Mouse (Mus musculus) lung, adult 2 months (tissue): ENCODE results near the gene Padi6. TPM values are rescaled to one million over a fixed set of nuclear protein-coding genes. Genes with fewer than 3 reads are reported as not detected.

Experiments used
- DNase-seq: peaks from one replicate; pipeline ENCODE4 v3.0.0; 2022
- H3K4me1 ChIP-seq: fragments of 200-500 bp; 2 replicates; pipeline ENCODE4 v1.6.1; 2011; ENCODE audit warnings: low read length; ENCODE audit not compliant: control insufficient read depth, insufficient read depth
- H3K4me3 ChIP-seq: fragments of 200-500 bp; replicated peaks from 2 replicates; pipeline ENCODE3; 2011; ENCODE audit warnings: low read depth, mild to moderate bottlenecking, control low read depth, low read length; ENCODE audit errors: extremely low read depth
- CTCF ChIP-seq: fragments of 200-500 bp; IDR thresholded peaks from 2 replicates; pipeline ENCODE4 v1.5.1; 2011; ENCODE audit warnings: mild to moderate bottlenecking, low read length, control low read depth; ENCODE audit not compliant: insufficient read depth
- POLR2A ChIP-seq: fragments of 200-500 bp; IDR thresholded peaks from 2 replicates; pipeline ENCODE4 v1.6.1; 2011; ENCODE audit warnings: low read depth, mild to moderate bottlenecking, control low read depth, low read length, borderline replicate concordance; ENCODE audit errors: extremely low read depth
- WGBS: fragments of 180-500 bp; shearing (Covaris S2); methylation state at CpG from one replicate; pipeline ENCODE4 v1.1.7; 2018; 5-methylcytosine and 5-hydroxymethylcytosine counted together
- polyA plus RNA-seq: library from polyadenylated mRNA; depleted of rRNA; stranded (reverse); fragments of >200 nt; gene quantifications from 2 replicates; pipeline ENCODE4 v1.2.3, GENCODE M21; 2012

Padi6 gene
- polyA plus RNA-seq, 1 experiment = not detected

DNA sequence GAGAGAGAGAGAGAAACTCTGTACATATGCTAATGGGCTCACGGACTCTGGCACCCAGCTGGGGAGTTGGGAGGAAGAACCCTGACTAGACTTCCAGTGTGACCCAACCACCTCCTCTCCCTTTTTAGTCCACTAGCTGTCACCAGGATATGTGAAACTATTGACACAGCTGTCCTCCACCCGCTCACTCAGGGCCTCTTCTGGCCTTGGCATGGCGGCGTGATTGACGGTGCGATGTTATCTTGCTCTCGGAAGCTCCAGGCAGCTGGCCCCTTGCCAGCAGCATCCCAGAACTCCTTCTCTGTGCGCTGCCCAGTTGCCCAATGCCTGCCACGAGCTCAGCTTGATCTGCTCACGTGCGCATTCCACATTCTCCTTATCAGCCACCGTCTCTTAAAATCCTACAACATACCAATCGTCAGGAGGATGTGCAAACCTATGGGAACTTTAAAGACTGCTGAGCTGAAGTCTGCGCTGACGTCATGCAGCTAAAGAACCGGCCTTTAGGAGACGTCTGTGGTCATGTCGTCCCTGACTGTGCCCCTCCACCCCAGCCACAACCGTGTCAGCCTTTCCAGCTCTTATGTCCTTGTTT is 37.5 kb upstream of the Padi6 start:
- Histone ChIP-seq H3K4me3 (no peak overlapping the region), H3K4me1 (no peaks in the 10 kb centered on the region)
- no peak for TF ChIP-seq POLR2A
- TF ChIP-seq CTCF = no peak
- 17% methylated on average over 19 of the region's 19 CpGs for WGBS
- DNase-seq = no peak

DNA sequence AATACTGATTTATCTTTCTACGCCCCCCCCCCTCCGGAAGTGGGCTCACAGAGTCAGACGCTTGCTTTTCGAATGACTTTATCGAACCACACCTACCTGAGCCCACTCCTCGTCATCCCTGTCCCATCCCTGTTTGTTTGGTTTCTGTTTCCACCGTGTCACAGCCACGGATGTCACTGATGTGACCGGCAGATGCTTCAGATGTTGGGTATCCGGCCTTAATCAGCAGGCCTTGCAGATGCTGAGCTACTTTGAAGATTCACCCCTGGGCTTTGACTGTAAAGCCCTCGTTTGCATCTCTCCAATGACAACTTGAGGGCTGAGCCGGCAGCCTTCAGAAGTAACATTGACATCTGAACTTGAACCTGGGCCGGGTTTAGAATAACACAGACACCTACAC is 34.2 kb upstream of the Padi6 start:
- 59% methylated on average over 13 of the region's 13 CpGs for WGBS
- Histone ChIP-seq H3K4me1 (no peaks in the 10 kb centered on the region), H3K4me3 (no peak overlapping the region)
- TF ChIP-seq CTCF (no peak), POLR2A (no peak)
- no peak for DNase-seq

DNA sequence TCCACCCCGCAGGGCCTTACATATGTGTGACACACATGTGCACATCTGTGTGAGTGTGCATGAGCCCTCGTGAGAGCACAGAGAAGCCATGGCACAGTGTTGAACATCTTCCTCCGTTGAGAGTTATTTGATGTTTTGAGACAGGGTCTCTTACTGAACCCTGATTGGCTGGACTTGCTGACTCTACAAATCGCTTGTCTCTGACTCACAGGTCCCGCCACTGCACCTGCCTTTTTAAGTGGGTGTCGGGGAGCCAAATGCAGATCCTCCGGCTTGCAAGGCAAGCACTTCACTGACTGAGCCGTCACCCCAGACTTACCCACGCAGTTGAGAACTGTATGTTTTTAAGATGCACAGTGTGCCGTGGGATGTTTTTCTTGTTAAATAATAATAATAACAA is 33.4 kb upstream of the Padi6 start:
- H3K4me3 ChIP-seq = no peak overlapping the region
- no peaks in the 10 kb centered on the region for H3K4me1 ChIP-seq
- WGBS = 75% methylated on average over 10 of the region's 10 CpGs
- no peak for DNase-seq
- TF ChIP-seq CTCF = no peak
- no peak for TF ChIP-seq POLR2A

DNA sequence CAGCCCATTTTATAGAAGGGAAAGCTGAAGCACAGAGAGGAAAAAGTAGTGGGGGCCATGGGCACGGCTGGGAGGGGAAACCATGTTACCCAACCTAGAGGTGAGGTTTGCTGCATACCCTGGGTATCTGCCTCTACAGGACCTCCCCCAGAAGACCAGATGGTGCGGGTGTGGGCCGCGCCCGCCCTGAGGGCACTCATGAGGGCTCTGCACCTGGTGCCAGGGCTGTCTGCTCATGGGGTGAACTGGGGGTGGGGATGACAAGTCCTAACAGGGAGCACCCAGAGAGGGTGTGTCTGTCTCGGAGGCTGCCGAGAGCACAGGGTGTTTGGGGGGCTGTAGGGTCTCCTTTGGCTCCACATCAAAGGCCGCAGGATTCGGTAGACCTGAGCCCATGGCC is 32.5 kb upstream of the Padi6 start:
- TF ChIP-seq CTCF (no peak), POLR2A (no peak)
- H3K4me3 ChIP-seq = no peak overlapping the region
- H3K4me1 ChIP-seq = no peaks in the 10 kb centered on the region
- DNase-seq = no peak
- WGBS = 75% methylated on average over 9 of the region's 9 CpGs

DNA sequence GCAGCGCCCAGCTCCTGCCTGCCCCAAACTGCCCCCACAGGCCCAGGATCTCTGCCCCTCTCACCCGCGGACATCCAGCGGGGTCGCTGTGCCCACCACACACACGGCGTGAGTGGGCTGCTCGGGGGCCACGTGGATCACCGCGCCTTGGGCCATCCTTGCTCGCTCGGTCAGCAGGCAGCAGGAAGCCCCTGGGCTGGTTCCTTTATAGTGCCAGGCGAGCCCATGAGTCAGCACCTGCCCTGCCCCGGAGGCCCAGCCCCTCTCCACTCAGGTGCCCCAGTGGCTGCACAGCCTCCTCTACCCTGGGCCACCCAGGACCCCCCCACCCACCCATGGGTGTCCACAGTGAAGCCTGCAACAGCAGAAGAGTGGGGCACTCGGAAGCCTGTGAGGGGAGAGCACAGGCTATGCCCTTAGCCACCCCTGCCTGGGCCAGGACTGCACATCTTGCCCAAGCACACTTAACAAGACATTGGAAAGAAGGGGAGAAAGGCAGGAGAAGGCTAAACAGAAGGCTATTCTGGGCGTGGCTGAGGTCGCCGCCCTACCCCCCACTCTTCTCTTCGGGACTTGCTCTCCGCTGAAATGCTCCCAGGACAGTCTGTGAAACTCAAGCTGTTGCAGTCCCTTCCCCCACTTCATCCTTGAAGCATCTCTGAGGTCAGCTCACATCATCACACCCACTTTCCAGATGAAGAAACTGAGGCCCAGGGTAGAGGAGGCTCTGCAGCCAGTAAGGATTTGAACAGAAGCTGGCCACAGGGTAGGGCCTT is 31.8 kb upstream of the Padi6 start, which contains the start of gene Padi4:
TSS of gene Padi4 (minus strand) at position 212 of the 776 bp plus-strand sequence.
- no peak for DNase-seq
- Histone ChIP-seq H3K4me3 (no peak within 1 kb of the TSS), H3K4me1 (no peaks in the 10 kb centered on the region)
- TF ChIP-seq POLR2A (no peak), CTCF (no peak)
- WGBS = 79% methylated on average over 21 of the region's 21 CpGs

DNA sequence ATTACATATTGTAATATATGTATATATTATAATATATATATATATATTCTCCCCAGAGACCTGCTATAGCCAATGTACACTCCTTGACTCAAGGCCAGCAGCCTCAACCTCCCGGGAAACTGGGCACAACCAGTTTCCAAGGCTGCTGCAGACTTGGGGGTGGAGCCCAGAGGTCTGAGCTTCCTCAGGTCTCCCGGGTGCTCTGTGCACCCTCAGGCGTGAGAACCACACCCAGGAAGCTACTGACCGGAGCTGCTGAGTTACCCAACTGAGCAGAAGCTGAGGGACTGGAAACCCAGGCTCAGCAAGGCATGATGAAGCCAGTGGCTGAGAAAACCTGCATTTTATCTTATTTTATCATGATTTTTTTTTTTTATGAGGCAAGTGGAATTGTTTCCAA is 28.6 kb upstream of the Padi6 start:
- Histone ChIP-seq H3K4me3 (no peak overlapping the region), H3K4me1 (no peaks in the 10 kb centered on the region)
- WGBS = 15% methylated on average over 4 of the region's 4 CpGs
- no peak for DNase-seq
- TF ChIP-seq CTCF (no peak), POLR2A (no peak)

DNA sequence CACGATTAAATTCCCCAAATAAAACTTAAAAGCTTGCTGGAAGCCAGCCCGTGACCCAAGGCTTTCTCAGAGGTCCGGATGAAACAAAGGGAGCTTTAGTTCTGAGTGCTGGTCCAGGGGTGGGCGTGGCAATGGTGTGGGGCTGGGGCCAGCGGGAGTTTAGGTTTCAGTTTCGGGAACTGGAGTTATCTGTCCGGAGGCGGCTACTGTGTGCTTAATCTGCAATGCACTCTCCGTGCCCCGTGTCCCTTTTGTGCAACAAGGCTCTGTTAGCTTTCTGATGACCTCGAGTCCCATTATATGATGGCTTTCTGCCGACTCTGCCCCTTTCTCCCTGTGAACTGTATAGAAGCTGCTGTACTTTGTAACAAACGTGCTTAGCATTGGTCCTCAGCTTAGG is 28.0 kb upstream of the Padi6 start:
- WGBS = 3% methylated on average over 13 of the region's 13 CpGs
- Histone ChIP-seq H3K4me3 (peak overlapping the region; percentile 7), H3K4me1 (no peaks in the 10 kb centered on the region)
- peak; percentile 38 for DNase-seq
- TF ChIP-seq POLR2A (no peak), CTCF (no peak)

DNA sequence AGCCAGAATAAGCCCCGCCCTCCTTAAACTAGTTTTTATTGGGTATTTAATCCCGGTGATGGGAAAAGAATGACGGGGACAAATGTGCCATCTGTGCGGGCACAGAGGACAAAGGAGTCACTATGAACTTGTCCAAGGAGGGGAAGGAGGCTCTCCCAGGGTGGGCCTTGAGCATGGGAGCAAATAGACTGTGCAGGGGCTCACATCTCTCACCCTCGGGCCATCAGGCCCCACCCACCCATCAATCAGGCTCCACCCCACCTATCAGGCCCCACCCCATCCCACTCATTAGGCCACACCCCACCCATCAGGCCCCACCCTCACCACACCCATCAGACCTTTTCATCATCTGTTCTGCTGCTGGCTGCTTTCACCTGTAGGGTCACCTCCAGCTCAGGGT is 26.5 kb upstream of the Padi6 start:
- WGBS = 76% methylated on average over 5 of the region's 5 CpGs
- no peak overlapping the region for H3K4me3 ChIP-seq
- TF ChIP-seq CTCF = no peak
- H3K4me1 ChIP-seq = no peaks in the 10 kb centered on the region
- no peak for DNase-seq

DNA sequence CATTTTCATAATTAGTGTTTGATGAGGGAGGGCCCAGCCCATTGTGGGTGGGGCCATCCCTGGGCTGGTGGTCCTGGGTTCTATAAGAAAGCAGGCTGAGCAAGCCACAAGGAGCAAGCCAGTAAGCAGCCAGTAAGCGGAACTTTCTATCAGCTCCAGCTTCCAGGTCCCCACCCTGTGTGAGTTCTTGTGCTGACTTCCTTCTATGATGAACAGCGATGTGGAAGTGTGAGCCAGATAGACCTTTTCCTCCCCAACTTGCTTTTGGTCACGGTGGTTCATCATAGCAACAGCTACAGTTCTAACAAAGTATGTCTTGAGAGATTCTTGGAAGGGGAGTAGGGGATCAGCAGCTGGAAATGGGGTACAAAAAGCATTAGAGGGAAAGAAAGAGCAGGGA is 23.5 kb upstream of the Padi6 start:
- 59% methylated on average over 3 of the region's 3 CpGs for WGBS
- TF ChIP-seq CTCF (no peak), POLR2A (no peak)
- no peak overlapping the region for H3K4me3 ChIP-seq
- no peaks in the 10 kb centered on the region for H3K4me1 ChIP-seq
- no peak for DNase-seq

DNA sequence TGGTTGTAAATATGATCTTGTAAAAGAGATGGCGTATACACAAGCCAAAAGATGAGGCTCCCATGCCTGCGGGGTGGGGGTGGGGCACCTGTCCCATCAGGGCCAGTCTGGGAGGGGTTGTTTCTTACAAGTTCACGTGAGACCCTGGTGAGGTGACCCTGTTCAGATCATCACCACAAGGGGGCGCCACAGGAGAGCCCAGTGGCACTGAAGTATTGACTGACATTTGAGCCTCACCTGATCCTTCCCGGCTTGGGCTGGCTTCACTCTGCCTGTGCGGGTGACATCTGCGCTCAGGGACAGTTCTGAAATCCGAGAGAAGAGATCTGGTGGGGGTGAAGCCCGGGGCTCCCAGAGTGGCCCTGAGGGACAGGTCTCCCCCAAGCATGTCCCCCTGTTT is 20.7 kb upstream of the Padi6 start:
- 26% methylated on average over 9 of the region's 9 CpGs for WGBS
- DNase-seq = peak; percentile 51

DNA sequence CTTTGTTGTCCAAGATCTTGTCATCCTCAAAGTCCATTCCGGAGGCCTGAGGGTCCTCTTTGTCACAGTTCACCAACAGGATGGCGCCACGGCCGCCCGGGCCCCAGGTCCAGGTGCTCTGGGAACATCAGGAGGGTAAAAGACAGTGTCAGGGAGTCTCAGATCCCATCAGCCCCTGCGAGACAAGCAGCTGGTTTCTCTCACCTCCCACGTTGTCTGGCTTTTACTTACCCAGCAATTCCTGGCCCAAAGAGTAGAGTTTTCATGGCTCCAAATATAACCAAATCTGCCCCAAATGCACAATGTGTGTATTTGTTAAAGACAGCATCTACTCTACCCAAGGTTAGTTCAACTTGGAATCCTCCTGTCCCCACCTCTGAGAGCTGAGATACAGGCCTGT is 19.2 kb upstream of the Padi6 start:
- WGBS = 79% methylated on average over 7 of the region's 7 CpGs
- no peak for DNase-seq
- no peak overlapping the region for H3K4me3 ChIP-seq
- H3K4me1 ChIP-seq = no peaks in the 10 kb centered on the region
- TF ChIP-seq POLR2A (no peak), CTCF (no peak)

More for the DNA sequence above, 20.7 kb upstream of the Padi6 start:
- Histone ChIP-seq H3K4me1 (no peaks in the 10 kb centered on the region), H3K4me3 (no peak overlapping the region)
- TF ChIP-seq POLR2A (no peak), CTCF (peak; percentile 72)
